ENCODE assay signal across 22 mouse cellular contexts in the genomic region with DNA sequence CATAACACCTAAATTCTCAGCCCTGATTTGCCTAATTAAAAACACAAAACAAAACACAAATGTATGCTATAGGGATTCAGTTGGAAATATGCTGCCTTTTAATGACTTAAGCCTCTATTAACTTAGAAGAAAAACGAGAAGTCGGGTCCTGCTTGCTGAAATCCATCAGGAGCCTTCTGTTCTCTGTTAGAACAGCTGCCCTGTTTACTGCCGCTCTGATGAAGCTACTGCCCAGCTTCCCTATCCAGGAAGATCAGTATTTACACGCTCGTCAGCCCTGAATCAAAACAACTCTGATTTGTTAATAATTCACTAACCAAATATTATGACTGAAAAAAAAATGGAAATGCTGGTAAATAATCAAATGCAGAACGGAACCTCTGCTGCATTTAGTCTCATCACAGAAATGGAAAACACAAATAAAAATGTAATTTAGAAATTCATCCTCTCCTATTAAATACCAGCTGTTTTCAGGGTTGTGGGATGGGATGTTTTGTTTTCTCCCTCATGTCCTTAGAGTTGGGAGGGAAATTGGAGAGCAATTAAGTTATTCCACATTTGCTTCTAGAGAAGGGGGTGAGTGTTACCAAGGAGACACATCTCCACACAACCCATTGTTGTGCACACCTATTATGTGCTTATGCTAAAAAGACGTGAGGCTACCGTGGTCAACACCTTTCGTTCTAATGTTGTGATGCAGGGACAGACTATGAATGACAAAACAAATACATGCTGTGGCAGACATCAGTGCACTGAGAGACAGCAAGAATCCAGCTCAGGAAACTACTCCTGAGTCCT.
DNase-seq lines count a peak whose midpoint lies in the region; ATAC-seq and TF ChIP-seq lines count a peak whose summit lies in the region.
"Had no signal": no experiment of that assay in that cellular context is flagged by ENCODE, and none has a peak within 500 bp of the region (broad histone marks: within the 10 kb centered on the region; RNA-seq: fewer than 3 reads in every experiment).

No protein-coding gene starts in this region.

- TF ChIP-seq CTCF in intestine, postnatal 0 days (IDR thresholded peaks at IDR 0.05; ENCODE audit: low read depth), result no peak

- H3K4me3 ChIP-seq in intestine, embryonic 15.5 days (replicated peaks), result no peak overlapping the region
- H3K4me3 ChIP-seq in intestine, postnatal 0 days (ENCODE audit: low read depth, low read length), result no peak overlapping the region
- no peak overlapping the region for H3K4me3 ChIP-seq in forebrain, embryonic 16.5 days (replicated peaks; ENCODE audit: low read length)
- no peak overlapping the region for H3K4me3 ChIP-seq in neural tube, embryonic 13.5 days
- H3K4me3 ChIP-seq in heart, embryonic 10.5 days, result no peak overlapping the region
- H3K4me3 ChIP-seq: heart, embryonic 13.5 days; left cerebral cortex, adult 2 months; limb, embryonic 12.5 days; megakaryocyte, embryonic 14.5 days had no signal

- no peaks in the 10 kb centered on the region for H3K27me3 ChIP-seq in intestine, embryonic 15.5 days (replicated peaks)
- no peaks in the 10 kb centered on the region for H3K27me3 ChIP-seq in intestine, postnatal 0 days (replicated peaks; ENCODE audit: control insufficient read depth, insufficient read depth, low read length)
- no peaks in the 10 kb centered on the region for H3K27me3 ChIP-seq in forebrain, embryonic 16.5 days (replicated peaks; ENCODE audit: control insufficient read depth, insufficient read depth, low read length)
- H3K27me3 ChIP-seq in neural tube, embryonic 13.5 days, result no peaks in the 10 kb centered on the region
- no peaks in the 10 kb centered on the region for H3K27me3 ChIP-seq in heart, embryonic 10.5 days (ENCODE audit: insufficient read depth, poor library complexity, severe bottlenecking)
- H3K27me3 ChIP-seq: heart, embryonic 13.5 days; limb, embryonic 12.5 days; megakaryocyte, embryonic 14.5 days had no signal

- no peak overlapping the region for H3K9ac ChIP-seq in intestine, embryonic 15.5 days
- no peak overlapping the region for H3K9ac ChIP-seq in intestine, postnatal 0 days (ENCODE audit: low read depth, low read length)
- no peak overlapping the region for H3K9ac ChIP-seq in forebrain, embryonic 16.5 days (replicated peaks; ENCODE audit: low read depth, low read length)
- no peak overlapping the region for H3K9ac ChIP-seq in neural tube, embryonic 13.5 days
- H3K9ac ChIP-seq: heart, embryonic 13.5 days; limb, embryonic 12.5 days had no signal

- H3K36me3 ChIP-seq in intestine, embryonic 15.5 days, result no peaks in the 10 kb centered on the region
- H3K36me3 ChIP-seq in intestine, postnatal 0 days (ENCODE audit: control insufficient read depth, insufficient read depth), result no peaks in the 10 kb centered on the region
- no peaks in the 10 kb centered on the region for H3K36me3 ChIP-seq in forebrain, embryonic 16.5 days (ENCODE audit: control insufficient read depth, insufficient read depth)
- no peaks in the 10 kb centered on the region for H3K36me3 ChIP-seq in neural tube, embryonic 13.5 days
- no peaks in the 10 kb centered on the region for H3K36me3 ChIP-seq in heart, embryonic 10.5 days
- H3K36me3 ChIP-seq: G1E; heart, embryonic 13.5 days; limb, embryonic 12.5 days had no signal

- 43% methylated on average over 9 of the region's 9 CpGs for WGBS in intestine, embryonic 15.5 days
- WGBS in intestine, postnatal 0 days, result 47% methylated on average over 9 of the region's 9 CpGs
- WGBS in forebrain, embryonic 16.5 days, result 23% methylated on average over 9 of the region's 9 CpGs
- WGBS in neural tube, embryonic 13.5 days, result 43% methylated on average over 9 of the region's 9 CpGs
- WGBS in heart, embryonic 10.5 days, result 68% methylated on average over 9 of the region's 9 CpGs

- ATAC-seq in intestine, embryonic 15.5 days, result peak; percentile 51; the same call in 1 of the 2 replicates
- ATAC-seq in intestine, postnatal 0 days, result no peak
- ATAC-seq in forebrain, embryonic 16.5 days, result peak; percentile 49; the same call in 1 of the 2 replicates
- 0 out of 2 replicates have a peak, but pooled peaks have one; percentile 47 for ATAC-seq in neural tube, embryonic 13.5 days (ENCODE audit: low read depth)
- ATAC-seq: CD4-positive, CD25-positive, alpha-beta regulatory T cell, adult 4 months had no signal

- no peaks in the 10 kb centered on the region for H3K4me1 ChIP-seq in intestine, embryonic 15.5 days (replicated peaks)
- no peaks in the 10 kb centered on the region for H3K4me1 ChIP-seq in intestine, postnatal 0 days (replicated peaks; ENCODE audit: control insufficient read depth, insufficient read depth, low read length)
- peaks cover 3% of the 10 kb centered on the region; the same call in 1 of the 2 replicates for H3K4me1 ChIP-seq in forebrain, embryonic 16.5 days (replicated peaks; ENCODE audit: control insufficient read depth, insufficient read depth, low read length)
- H3K4me1 ChIP-seq in neural tube, embryonic 13.5 days (replicated peaks), result peaks cover 16% of the 10 kb centered on the region; the same call in 1 of the 2 replicates
- H3K4me1 ChIP-seq in heart, embryonic 10.5 days, result no peaks in the 10 kb centered on the region
- H3K4me1 ChIP-seq: heart, embryonic 13.5 days; megakaryocyte, embryonic 14.5 days had no signal

- peak; percentile 45 to 51 for DNase-seq in cerebellum, postnatal 10 days
- DNase-seq in cerebellum, postnatal 4 days (ENCODE audit: low spot score in 2 of 2), result no peak
- DNase-seq in urinary bladder, adult 18-20 months (ENCODE audit: low spot score in 2 of 2), result no peak
- no peak for DNase-seq in heart, embryonic 10.5 days (ENCODE audit: low spot score)
- DNase-seq: adrenal gland, postnatal 36 days; cerebellum, postnatal 25 days; heart, postnatal 4 days; kidney, adult 2 months; kidney, postnatal 25 days; lung, postnatal 10 days; right cerebral cortex, postnatal 4 days; thymus, postnatal 25 days had no signal

- H3K4me2 ChIP-seq in intestine, embryonic 15.5 days (replicated peaks), result no peak overlapping the region
- no peak overlapping the region for H3K4me2 ChIP-seq in intestine, postnatal 0 days (replicated peaks; ENCODE audit: low read depth)
- H3K4me2 ChIP-seq in forebrain, embryonic 16.5 days (ENCODE audit: low read length), result no peak overlapping the region
- H3K4me2 ChIP-seq in neural tube, embryonic 13.5 days, result no peak overlapping the region
- H3K4me2 ChIP-seq: heart, embryonic 13.5 days; limb, embryonic 12.5 days had no signal

- H3K27ac ChIP-seq in intestine, embryonic 15.5 days, result no peak overlapping the region
- no peak overlapping the region for H3K27ac ChIP-seq in intestine, postnatal 0 days (ENCODE audit: low read depth, low read length)
- H3K27ac ChIP-seq in forebrain, embryonic 16.5 days (ENCODE audit: low read length), result no peak overlapping the region
- 0 out of 2 replicates have a peak overlapping the region, but pooled peaks have one; percentile 1 for H3K27ac ChIP-seq in neural tube, embryonic 13.5 days (replicated peaks)
- no peak overlapping the region for H3K27ac ChIP-seq in heart, embryonic 10.5 days
- H3K27ac ChIP-seq: heart, embryonic 13.5 days; left cerebral cortex, adult 2 months; limb, embryonic 12.5 days had no signal

- no peaks in the 10 kb centered on the region for H3K9me3 ChIP-seq in intestine, embryonic 15.5 days
- no peaks in the 10 kb centered on the region for H3K9me3 ChIP-seq in intestine, postnatal 0 days (ENCODE audit: control insufficient read depth)
- no peaks in the 10 kb centered on the region for H3K9me3 ChIP-seq in forebrain, embryonic 16.5 days (ENCODE audit: control insufficient read depth, low read length)
- H3K9me3 ChIP-seq in neural tube, embryonic 13.5 days, result no peaks in the 10 kb centered on the region
- H3K9me3 ChIP-seq in heart, embryonic 10.5 days, result no peaks in the 10 kb centered on the region
- H3K9me3 ChIP-seq: G1E; heart, embryonic 13.5 days; limb, embryonic 12.5 days had no signal

Comparison
In these comparisons a context has a peak if more than half of its experiments do, and no peak if none do; other contexts are left out.
1. DNase-seq: peak in cerebellum, postnatal 10 days (2 of 2); none in cerebellum, postnatal 4 days (0 of 2), urinary bladder, adult 18-20 months (0 of 2) and heart, embryonic 10.5 days (single experiment).